8 mouse cellular contexts compared by ENCODE assay signal in genomic region chr7:79130843-79131444, GRCm38 (mm10). TPM values are rescaled to one million over a fixed set of nuclear protein-coding genes. Genes with fewer than 3 reads are reported as not detected.
DNase-seq lines count a peak whose midpoint lies in the region; ATAC-seq lines count a peak whose summit lies in the region.

Gene Hapln3, minus strand, starts transcription at chr7:79131018.

- no peak within 1 kb of the TSS for H3K9ac ChIP-seq in liver, embryonic 12.5 days
- H3K9ac ChIP-seq in stomach, embryonic 14.5 days (replicated peaks; ENCODE audit: low read depth, low read length): no peak within 1 kb of the TSS; the same call in 1 of the 2 replicates

- H3K9me3 ChIP-seq in hindbrain, embryonic 10.5 days: no peaks in the 10 kb centered on the region
- H3K9me3 ChIP-seq in liver, embryonic 12.5 days (replicated peaks): no peaks in the 10 kb centered on the region
- H3K9me3 ChIP-seq in stomach, embryonic 14.5 days (ENCODE audit: control insufficient read depth, low read depth, low read length): no peaks in the 10 kb centered on the region

- H3K27ac ChIP-seq in hindbrain, embryonic 10.5 days: peak within 1 kb of the TSS; percentile 71
- H3K27ac ChIP-seq in liver, embryonic 12.5 days: no peak within 1 kb of the TSS
- H3K27ac ChIP-seq in stomach, embryonic 14.5 days (ENCODE audit: low read length): no peak within 1 kb of the TSS

- 3% methylated on average over 19 of the region's 19 CpGs for WGBS in hindbrain, embryonic 10.5 days
- WGBS in liver, embryonic 12.5 days (ENCODE audit: insufficient replicate concordance): 8% methylated on average over 19 of the region's 19 CpGs
- WGBS in stomach, embryonic 14.5 days: 4% methylated on average over 19 of the region's 19 CpGs

- peaks cover 39% of the 10 kb centered on the region for H3K27me3 ChIP-seq in hindbrain, embryonic 10.5 days (ENCODE audit: insufficient read depth, poor library complexity, severe bottlenecking)
- H3K27me3 ChIP-seq in liver, embryonic 12.5 days (replicated peaks): peaks cover 37% of the 10 kb centered on the region
- no peaks in the 10 kb centered on the region for H3K27me3 ChIP-seq in stomach, embryonic 14.5 days (ENCODE audit: control insufficient read depth, insufficient read depth, low read length)

- peak within 1 kb of the TSS; percentile 48 for H3K4me2 ChIP-seq in liver, embryonic 12.5 days
- peak within 1 kb of the TSS; percentile 53 for H3K4me2 ChIP-seq in stomach, embryonic 14.5 days (replicated peaks; ENCODE audit: low read depth, low read length)

- peaks cover 59% of the 10 kb centered on the region for H3K4me1 ChIP-seq in hindbrain, embryonic 10.5 days (replicated peaks)
- H3K4me1 ChIP-seq in liver, embryonic 12.5 days: 0 out of 2 replicates have a peak, but pooled peaks cover 16% of the 10 kb centered on the region
- 0 out of 2 replicates have a peak, but pooled peaks cover 11% of the 10 kb centered on the region for H3K4me1 ChIP-seq in stomach, embryonic 14.5 days (ENCODE audit: control insufficient read depth, insufficient read depth, low read length)

- no peak for ATAC-seq in liver, embryonic 12.5 days
- no peak; the same call in 1 of the 2 replicates for ATAC-seq in stomach, embryonic 14.5 days (ENCODE audit: insufficient number of reproducible peaks, insufficient read depth, low FRiP score, low read depth)

- peak within 1 kb of the TSS; percentile 42 for H3K4me3 ChIP-seq in hindbrain, embryonic 10.5 days
- peak within 1 kb of the TSS; percentile 28 for H3K4me3 ChIP-seq in liver, embryonic 12.5 days
- H3K4me3 ChIP-seq in stomach, embryonic 14.5 days (ENCODE audit: low read depth, low read length): peak within 1 kb of the TSS; percentile 31

- peak; percentile 39 for DNase-seq in gastrocnemius, postnatal 10 days
- no peak for DNase-seq in gastrocnemius, postnatal 25 days
- peak; percentile 70 for DNase-seq in embryo, embryonic 11 days
- DNase-seq in hindbrain, embryonic 10.5 days (ENCODE audit: low spot score): peak; percentile 47
- DNase-seq in urinary bladder, postnatal 4 days (ENCODE audit: low spot score in 2 of 2): no peak
- no peak for DNase-seq in gastrocnemius, adult 8-10 months (ENCODE audit: low spot score in 2 of 2)

- H3K36me3 ChIP-seq in hindbrain, embryonic 10.5 days: peaks cover 27% of the 10 kb centered on the region
- H3K36me3 ChIP-seq in liver, embryonic 12.5 days: peaks cover 11% of the 10 kb centered on the region; the same call in 1 of the 2 replicates
- H3K36me3 ChIP-seq in stomach, embryonic 14.5 days (ENCODE audit: control insufficient read depth, insufficient read depth, low read length): peaks cover 12% of the 10 kb centered on the region; the same call in 1 of the 2 replicates

RNA-seq across cellular contexts. Expression of gene Hapln3, which starts in this region (rescaled TPM):
- under 1 TPM; 0.79 to 0.82 TPM for total RNA-seq in gastrocnemius, postnatal 10 days (2021)
- under 1 TPM; 0.18 to 0.54 TPM for total RNA-seq in gastrocnemius, postnatal 25 days (2021)
- 2.3 and 2.9 TPM in 2 replicates for polyA plus RNA-seq in hindbrain, embryonic 10.5 days (2016; fragmentation: Nextera tagmentation; extraction: Ambion mirVana)
- polyA plus RNA-seq in liver, embryonic 12.5 days (2016; fragmentation: Nextera tagmentation; extraction: Ambion mirVana): 0.26 and 0.71 TPM in 2 replicates
- polyA plus RNA-seq in stomach, embryonic 14.5 days (2014; fragmentation: Nextera tagmentation; extraction: Ambion mirVana): 3.8 and 4.2 TPM in 2 replicates
- under 1 TPM; 0.15 to 0.72 (median 0.29) TPM for total RNA-seq in gastrocnemius, adult 8-10 months (2022)

Comparison
In these comparisons a context has a peak if more than half of its experiments do, and no peak if none do; other contexts are left out.
1. Peak in DNase-seq in gastrocnemius, postnatal 10 days; RNA of the gene not detected or under 1 TPM.
2. DNase-seq: peak in embryo, embryonic 11 days (single experiment) and hindbrain, embryonic 10.5 days (single experiment); none in gastrocnemius, postnatal 25 days (single experiment), urinary bladder, postnatal 4 days (0 of 2) and gastrocnemius, adult 8-10 months (0 of 2).
3. Peak in every context shown above with its lines, with median percentiles within 50 percentile points of each other: H3K4me3 ChIP-seq.